Mouse (Mus musculus): ENCODE data around the gene Vgll4.

DNA sequence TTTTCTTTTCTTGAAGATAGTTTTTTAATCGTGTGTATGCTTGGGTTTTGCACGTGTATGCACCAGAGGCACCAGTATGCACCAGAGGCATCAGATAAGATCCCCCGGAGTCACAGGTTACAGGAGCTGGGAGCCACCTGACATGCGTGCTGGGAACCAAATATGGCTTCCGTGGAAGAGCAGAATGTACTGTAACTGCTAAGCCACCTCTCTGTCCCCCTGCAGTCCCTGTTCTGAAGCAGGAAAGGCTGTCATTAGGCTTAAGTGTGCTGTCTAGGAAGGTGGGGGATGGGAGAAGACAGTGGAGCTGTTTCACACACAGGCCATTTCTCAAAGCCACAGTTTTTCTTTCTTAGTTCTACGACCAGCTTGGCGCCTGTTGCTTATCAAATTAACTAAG lies 121.0 kb downstream of the Vgll4 start:
- TF ChIP-seq CTCF (IDR thresholded peaks at IDR 0.05; ENCODE audit: borderline replicate concordance, extremely low read depth, insufficient read depth, insufficient read length) (no peak), POLR2A (IDR thresholded peaks at IDR 0.05; ENCODE audit: borderline replicate concordance, extremely low read depth, insufficient read depth, insufficient read length, poor library complexity, severe bottlenecking) (no peak)
